Mouse (Mus musculus) gastrocnemius, postnatal 14 days (tissue): Measurements from ENCODE around the gene Otop2. TPM values are rescaled to one million over a fixed set of nuclear protein-coding genes. Genes with fewer than 3 reads are reported as not detected.

ENCODE experiments used
- DNase-seq: peaks from one replicate; pipeline ENCODE4 v3.0.0; 2021; ENCODE audit warnings: mixed read lengths
- intact Hi-C: fragments of 180-260 bp; cut with DNase I; formaldehyde crosslinking; loops from one replicate; pipeline ENCODE4 v1.15.1; 2025; ENCODE audit warnings: low total_unique reads
- long read RNA-seq, 2 experiments: library from polyadenylated mRNA; stranded (forward); transcript quantifications; one replicate each; pipeline ENCODE4 v2.0.0; 2021
- total RNA-seq, 2 experiments: library from RNA; stranded (reverse); gene quantifications; 2 replicates each; pipeline ENCODE4 v1.2.3; 2021

Otop2 gene
- not detected for total RNA-seq
- long read RNA-seq, experiment 1 = 0 reads
- long read RNA-seq, experiment 2 = 0 reads

- intact Hi-C loops = no loop called here
- no peak for DNase-seq
Observed at GRCm38 (mm10) chr11:115306863-115307262, at the start of gene Otop2. Gene Otop2 (plus strand): TSS chr11:115307163.

GRCm38 (mm10) chr11:115257775-115258510, 49.0 kb upstream of the Otop2 start:
- intact Hi-C loops = no loop called here
- DNase-seq = no peak

GRCm38 (mm10) chr11:115259134-115259533, 47.8 kb upstream of the Otop2 start:
- DNase-seq = no peak
- intact Hi-C loops = no loop called here

- DNase-seq = no peak
- intact Hi-C loops = no loop called here
Observed at GRCm38 (mm10) chr11:115262954-115263353, 44.0 kb upstream of the Otop2 start.

GRCm38 (mm10) chr11:115264136-115264861, 42.7 kb upstream of the Otop2 start:
- intact Hi-C loops = no loop called here
- no peak for DNase-seq

GRCm38 (mm10) chr11:115264862-115265668, 41.9 kb upstream of the Otop2 start:
- no peak for DNase-seq
- intact Hi-C loops = no loop called here

- no peak for DNase-seq
- intact Hi-C loops = no loop called here
Observed at GRCm38 (mm10) chr11:115265771-115266399, 41.1 kb upstream of the Otop2 start.

- no peak for DNase-seq
- intact Hi-C loops = no loop called here
Observed at GRCm38 (mm10) chr11:115266400-115266778, 40.6 kb upstream of the Otop2 start.

GRCm38 (mm10) chr11:115267061-115267883, 39.7 kb upstream of the Otop2 start, which contains the start of gene Grin2c:
Gene Grin2c (minus strand): TSS chr11:115267243.
- no peak for DNase-seq
- intact Hi-C loops = no loop called here

GRCm38 (mm10) chr11:115267958-115268357, 39.0 kb upstream of the Otop2 start:
- no peak for DNase-seq
- intact Hi-C loops = no loop called here

- intact Hi-C loops = loop anchor here (2.0 to 5.0 kb wide), 2 partner anchors 47 to 67 kb away; no protein-coding TSS in a partner anchor
- no peak for DNase-seq
Observed at GRCm38 (mm10) chr11:115269330-115270066, 37.5 kb upstream of the Otop2 start.

- intact Hi-C loops = loop anchor here (2.0 to 5.0 kb wide), 2 partner anchors 48 to 68 kb away; no protein-coding TSS in a partner anchor
- DNase-seq = peak; percentile 70
Observed at GRCm38 (mm10) chr11:115270148-115270861, 36.7 kb upstream of the Otop2 start.

GRCm38 (mm10) chr11:115271052-115271451, 35.9 kb upstream of the Otop2 start:
- DNase-seq = no peak
- intact Hi-C loops = loop anchor here (2.0 to 5.0 kb wide), 2 partner anchors 49 to 68 kb away; no protein-coding TSS in a partner anchor

GRCm38 (mm10) chr11:115271481-115271880, 35.5 kb upstream of the Otop2 start:
- no peak for DNase-seq
- intact Hi-C loops = loop anchor here (2.0 to 5.0 kb wide), 2 partner anchors 49 to 69 kb away; no protein-coding TSS in a partner anchor

GRCm38 (mm10) chr11:115272894-115273498, 34.0 kb upstream of the Otop2 start:
- intact Hi-C loops = loop anchor here (5.0 kb wide), 1 partner anchor 51 kb away; no protein-coding TSS in a partner anchor
- DNase-seq = no peak

- intact Hi-C loops = loop anchor here (5.0 kb wide), 1 partner anchor 51 kb away; no protein-coding TSS in a partner anchor
- no peak for DNase-seq
Observed at GRCm38 (mm10) chr11:115273735-115274134, 33.2 kb upstream of the Otop2 start.
